Mouse (Mus musculus) forebrain, postnatal 0 days (tissue): ENCODE results near the gene Cep85l. TPM values are rescaled to one million over a fixed set of nuclear protein-coding genes. Genes with fewer than 3 reads are reported as not detected.

ENCODE experiments used
- ATAC-seq: fragments of 200-750 bp; cut with Nextera tagmentation; 2 replicates; pipeline ENCODE4 v1.8.0; 2017; ENCODE audit warnings: mild to moderate bottlenecking, moderate library complexity
- DNase-seq: peaks from one replicate; pipeline ENCODE4 v3.0.0-alpha.2; 2015
- H3K27ac ChIP-seq: fragments of 300-500 bp; sonication (generic); 2 replicates; pipeline ENCODE4 v1.5.1; 2014; ENCODE audit warnings: low read depth, mild to moderate bottlenecking, antibody characterized with exemption, low read length, moderate library complexity, mixed read lengths
- H3K27me3 ChIP-seq: fragments of 300-500 bp; sonication (generic); 2 replicates; pipeline ENCODE4 v1.6.1; 2014; ENCODE audit warnings: mild to moderate bottlenecking, low read length, mixed read lengths; ENCODE audit not compliant: insufficient read depth
- H3K36me3 ChIP-seq: fragments of 300-500 bp; sonication (generic); 2 replicates; pipeline ENCODE4 v1.6.1; 2014; ENCODE audit warnings: mild to moderate bottlenecking, moderate library complexity; ENCODE audit not compliant: insufficient read depth
- H3K4me1 ChIP-seq: fragments of 300-500 bp; sonication (generic); 2 replicates; pipeline ENCODE4 v1.6.1; 2014; ENCODE audit warnings: antibody characterized with exemption; ENCODE audit not compliant: insufficient read depth
- H3K4me2 ChIP-seq: fragments of 300-500 bp; sonication (generic); 2 replicates; pipeline ENCODE4 v1.6.1; 2014; ENCODE audit warnings: low read depth, mild to moderate bottlenecking, moderate library complexity
- H3K4me3 ChIP-seq: fragments of 300-500 bp; sonication (generic); 2 replicates; pipeline ENCODE4 v1.5.1; 2014; ENCODE audit warnings: low read depth, low read length, mixed read lengths
- H3K9ac ChIP-seq: fragments of 300-500 bp; sonication (generic); 2 replicates; pipeline ENCODE4 v1.6.1; 2014; ENCODE audit warnings: mild to moderate bottlenecking
- H3K9me3 ChIP-seq: fragments of 300-500 bp; sonication (generic); 2 replicates; pipeline ENCODE4 v1.6.1; 2016; ENCODE audit warnings: low read length
- CTCF ChIP-seq: sonication (generic); IDR thresholded peaks from 2 replicates; pipeline ENCODE4 v1.5.1; 2016; ENCODE audit warnings: antibody characterized with exemption, control low read depth, low read depth
- WGBS: fragments of 180-500 bp; shearing (Covaris S2); extraction: QIAGEN DNeasy Blood & Tissue Kit; methylation state at CpG from one replicate; pipeline ENCODE4 v1.1.7; 2014; 5-methylcytosine and 5-hydroxymethylcytosine counted together
- polyA plus RNA-seq: library from polyadenylated mRNA; unstranded; fragments of >200 nt; fragmentation: Nextera tagmentation; extraction: Ambion mirVana; gene quantifications from 2 replicates; pipeline ENCODE4 v1.2.1, GENCODE M21; 2015
- total RNA-seq: library from RNA; depleted of rRNA; stranded (reverse); fragments of >200 nt; gene quantifications from 2 replicates; pipeline ENCODE4 v1.2.3, GENCODE M21; 2014

Cep85l gene
- total and polyA plus RNA-seq, 2 experiments from 2014 or later: 6.9 to 18.2 TPM

- Histone ChIP-seq H3K36me3 (no peaks in the 10 kb centered on the region), H3K9me3 (no peaks in the 10 kb centered on the region), H3K4me3 (no peak overlapping the region), H3K27ac (no peak overlapping the region), H3K9ac (no peak overlapping the region), H3K27me3 (no peaks in the 10 kb centered on the region), H3K4me1 (no peaks in the 10 kb centered on the region), H3K4me2 (no peak overlapping the region)
- WGBS: 86% methylated on average over 6 of the region's 6 CpGs
- no peak for ATAC-seq
- DNase-seq: no peak
- TF ChIP-seq CTCF: no peak
Measured at GRCm38 (mm10) chr10:53343384-53343783, 36.4 kb downstream of the Cep85l start.

- Histone ChIP-seq H3K4me2 (no peak overlapping the region), H3K9me3 (no peaks in the 10 kb centered on the region), H3K27ac (no peak overlapping the region), H3K9ac (no peak overlapping the region), H3K36me3 (no peaks in the 10 kb centered on the region), H3K4me3 (no peak overlapping the region), H3K4me1 (no peaks in the 10 kb centered on the region), H3K27me3 (no peaks in the 10 kb centered on the region)
- DNase-seq (no peak), ATAC-seq (no peak)
- 88% methylated on average over 9 of the region's 9 CpGs for WGBS
- no peak for TF ChIP-seq CTCF
Measured at GRCm38 (mm10) chr10:53342166-53342728, 37.5 kb downstream of the Cep85l start.

GRCm38 (mm10) chr10:53341288-53341965 lies 38.3 kb downstream of the Cep85l start:
- TF ChIP-seq CTCF: peak; percentile 80
- H3K9me3 ChIP-seq: no peaks in the 10 kb centered on the region
- no peak overlapping the region for H3K4me2 ChIP-seq
- H3K27ac ChIP-seq: no peak overlapping the region
- H3K36me3 ChIP-seq: no peaks in the 10 kb centered on the region
- H3K4me1 ChIP-seq: no peaks in the 10 kb centered on the region
- H3K9ac ChIP-seq: no peak overlapping the region
- ATAC-seq: peak; percentile 88
- 75% methylated on average over 7 of the region's 7 CpGs for WGBS
- DNase-seq: peak; percentile 51
- no peak overlapping the region for H3K4me3 ChIP-seq
- no peaks in the 10 kb centered on the region for H3K27me3 ChIP-seq

- Histone ChIP-seq H3K4me1 (no peaks in the 10 kb centered on the region), H3K4me2 (no peak overlapping the region), H3K9ac (no peak overlapping the region), H3K9me3 (no peaks in the 10 kb centered on the region), H3K4me3 (no peak overlapping the region), H3K36me3 (no peaks in the 10 kb centered on the region), H3K27ac (no peak overlapping the region), H3K27me3 (no peaks in the 10 kb centered on the region)
- ATAC-seq (no peak), DNase-seq (no peak)
- 65% methylated on average over 2 of the region's 2 CpGs for WGBS
- no peak for TF ChIP-seq CTCF
Measured at GRCm38 (mm10) chr10:53339045-53339444, 40.7 kb downstream of the Cep85l start.

- H3K27ac ChIP-seq: no peak within 1 kb of the TSS
- DNase-seq: no peak
- H3K9me3 ChIP-seq: no peaks in the 10 kb centered on the region
- H3K4me3 ChIP-seq: no peak within 1 kb of the TSS
- H3K27me3 ChIP-seq: no peaks in the 10 kb centered on the region
- H3K4me1 ChIP-seq: no peaks in the 10 kb centered on the region
- no peak for TF ChIP-seq CTCF
- H3K9ac ChIP-seq: no peak within 1 kb of the TSS
- ATAC-seq: no peak
- no peaks in the 10 kb centered on the region for H3K36me3 ChIP-seq
- H3K4me2 ChIP-seq: no peak within 1 kb of the TSS
- WGBS: 80% methylated on average over 6 of the region's 6 CpGs
Measured at GRCm38 (mm10) chr10:53337162-53337923, 42.4 kb downstream of the Cep85l start, which contains the start of gene Pln. Gene Pln, plus strand, starts transcription at chr10:53337667.

GRCm38 (mm10) chr10:53335974-53336373 lies 43.8 kb downstream of the Cep85l start:
- DNase-seq: no peak
- WGBS: 86% methylated on average over 3 of the region's 3 CpGs

GRCm38 (mm10) chr10:53335266-53335665 lies 44.5 kb downstream of the Cep85l start:
- H3K27ac ChIP-seq: no peak overlapping the region
- H3K4me1 ChIP-seq: no peaks in the 10 kb centered on the region
- WGBS: 90% methylated on average over 2 of the region's 2 CpGs
- no peaks in the 10 kb centered on the region for H3K27me3 ChIP-seq
- no peaks in the 10 kb centered on the region for H3K9me3 ChIP-seq
- DNase-seq: no peak
- no peaks in the 10 kb centered on the region for H3K36me3 ChIP-seq
- no peak overlapping the region for H3K4me2 ChIP-seq
- H3K4me3 ChIP-seq: no peak overlapping the region
- no peak for TF ChIP-seq CTCF
- no peak for ATAC-seq
- no peak overlapping the region for H3K9ac ChIP-seq

More at GRCm38 (mm10) chr10:53335974-53336373, 43.8 kb downstream of the Cep85l start:
- Histone ChIP-seq H3K9ac (no peak overlapping the region), H3K36me3 (no peaks in the 10 kb centered on the region), H3K27me3 (no peaks in the 10 kb centered on the region), H3K4me2 (no peak overlapping the region), H3K4me3 (no peak overlapping the region), H3K9me3 (no peaks in the 10 kb centered on the region), H3K4me1 (no peaks in the 10 kb centered on the region), H3K27ac (no peak overlapping the region)
- TF ChIP-seq CTCF: no peak
- no peak for ATAC-seq
